Mouse (Mus musculus) liver, embryonic 12.5 days (tissue): Measurements from ENCODE around the gene Grm7. TPM values are rescaled to one million over a fixed set of nuclear protein-coding genes. Genes with fewer than 3 reads are reported as not detected.

Experiments
- ATAC-seq: fragments of 200-750 bp; cut with Nextera tagmentation; 2 replicates; pipeline ENCODE4 v1.8.0; 2017; ENCODE audit warnings: moderate number of reproducible peaks, mild to moderate bottlenecking, moderate library complexity
- H3K27ac ChIP-seq: fragments of 300-500 bp; sonication (generic); 2 replicates; pipeline ENCODE4 v1.5.1; 2016; ENCODE audit warnings: mild to moderate bottlenecking
- H3K27me3 ChIP-seq: fragments of 300-500 bp; sonication (generic); replicated peaks from 2 replicates; pipeline ENCODE4 v1.6.1; 2016; ENCODE audit warnings: mild to moderate bottlenecking, moderate library complexity
- H3K36me3 ChIP-seq: fragments of 300-500 bp; sonication (generic); 2 replicates; pipeline ENCODE4 v1.6.1; 2016; ENCODE audit warnings: mild to moderate bottlenecking, moderate library complexity
- H3K4me1 ChIP-seq: fragments of 300-500 bp; sonication (generic); 2 replicates; pipeline ENCODE4 v1.6.1; 2016
- H3K4me2 ChIP-seq: fragments of 300-500 bp; sonication (generic); 2 replicates; pipeline ENCODE4 v1.6.1; 2016; ENCODE audit warnings: mild to moderate bottlenecking, moderate library complexity
- H3K4me3 ChIP-seq: fragments of 300-500 bp; sonication (generic); 2 replicates; pipeline ENCODE4 v1.5.1; 2016; ENCODE audit warnings: mild to moderate bottlenecking, moderate library complexity
- H3K9ac ChIP-seq: fragments of 300-500 bp; sonication (generic); 2 replicates; pipeline ENCODE4 v1.6.1; 2016; ENCODE audit warnings: mild to moderate bottlenecking, moderate library complexity
- H3K9me3 ChIP-seq: fragments of 300-500 bp; sonication (generic); replicated peaks from 2 replicates; pipeline ENCODE4 v1.6.1; 2016; ENCODE audit warnings: mild to moderate bottlenecking, moderate library complexity
- WGBS: fragments of 180-500 bp; shearing (Covaris S2); methylation state at CpG from one replicate; pipeline ENCODE4 v1.1.7; 2016; ENCODE audit not compliant: insufficient replicate concordance; 5-methylcytosine and 5-hydroxymethylcytosine counted together
- polyA plus RNA-seq: library from polyadenylated mRNA; unstranded; fragments of >200 nt; fragmentation: Nextera tagmentation; extraction: Ambion mirVana; gene quantifications from 2 replicates; pipeline ENCODE4 v1.2.1, GENCODE M21; 2016

Gene Grm7
- polyA plus RNA-seq, 1 experiment from 2014 or later, result 0.10 TPM

DNA sequence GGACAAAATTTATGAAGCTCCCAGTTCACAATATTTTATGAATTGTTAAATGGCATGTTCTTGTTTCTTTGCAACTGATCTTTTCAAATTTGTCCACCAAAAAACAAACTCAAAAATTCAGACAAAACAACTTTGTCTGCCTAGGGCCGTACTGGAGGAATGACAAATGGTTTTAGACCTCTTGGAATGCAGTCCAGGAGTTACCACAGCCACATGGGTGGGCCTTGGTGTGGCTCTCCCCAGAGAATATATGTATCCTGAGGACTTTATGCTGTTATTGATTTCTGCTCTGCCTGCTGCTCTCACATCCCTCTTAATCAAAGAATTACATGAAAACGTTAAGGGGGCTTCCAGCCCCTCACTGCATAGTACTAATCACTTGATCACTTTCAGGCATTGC is 400.5 kb downstream of the Grm7 start:
- WGBS, result 44% methylated on average over 2 of the region's 2 CpGs
- no peak for ATAC-seq
- no peak overlapping the region for H3K9ac ChIP-seq

DNA sequence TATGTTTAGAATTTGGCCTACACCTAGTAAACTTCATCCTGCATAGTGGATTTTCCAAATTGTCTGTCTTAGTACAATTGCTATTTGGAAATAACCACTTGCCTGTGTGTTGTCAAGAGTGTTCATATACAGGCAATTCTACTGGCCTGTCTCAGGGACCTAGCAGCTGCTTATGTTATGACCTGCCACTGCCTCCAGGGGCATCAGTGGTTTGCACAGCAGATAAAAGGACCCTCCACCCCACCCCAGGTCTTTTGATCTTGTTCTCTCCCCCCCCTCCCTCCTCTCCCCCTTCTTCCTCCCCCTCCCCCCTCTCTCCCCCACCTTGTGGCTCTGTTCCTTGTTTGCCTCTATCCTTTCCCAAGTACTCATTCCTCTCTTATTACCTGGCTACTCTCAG is 403.9 kb downstream of the Grm7 start:
- Histone ChIP-seq H3K36me3 (no peaks in the 10 kb centered on the region), H3K4me1 (no peaks in the 10 kb centered on the region), H3K27ac (no peak overlapping the region), H3K4me3 (no peak overlapping the region), H3K27me3 (no peaks in the 10 kb centered on the region), H3K4me2 (no peak overlapping the region), H3K9ac (no peak overlapping the region), H3K9me3 (no peaks in the 10 kb centered on the region)
- no peak for ATAC-seq

More for the DNA sequence above, 400.5 kb downstream of the Grm7 start:
- Histone ChIP-seq H3K27me3 (no peaks in the 10 kb centered on the region), H3K36me3 (no peaks in the 10 kb centered on the region), H3K4me3 (no peak overlapping the region), H3K9me3 (no peaks in the 10 kb centered on the region), H3K27ac (no peak overlapping the region), H3K4me1 (no peaks in the 10 kb centered on the region), H3K4me2 (no peak overlapping the region)

DNA sequence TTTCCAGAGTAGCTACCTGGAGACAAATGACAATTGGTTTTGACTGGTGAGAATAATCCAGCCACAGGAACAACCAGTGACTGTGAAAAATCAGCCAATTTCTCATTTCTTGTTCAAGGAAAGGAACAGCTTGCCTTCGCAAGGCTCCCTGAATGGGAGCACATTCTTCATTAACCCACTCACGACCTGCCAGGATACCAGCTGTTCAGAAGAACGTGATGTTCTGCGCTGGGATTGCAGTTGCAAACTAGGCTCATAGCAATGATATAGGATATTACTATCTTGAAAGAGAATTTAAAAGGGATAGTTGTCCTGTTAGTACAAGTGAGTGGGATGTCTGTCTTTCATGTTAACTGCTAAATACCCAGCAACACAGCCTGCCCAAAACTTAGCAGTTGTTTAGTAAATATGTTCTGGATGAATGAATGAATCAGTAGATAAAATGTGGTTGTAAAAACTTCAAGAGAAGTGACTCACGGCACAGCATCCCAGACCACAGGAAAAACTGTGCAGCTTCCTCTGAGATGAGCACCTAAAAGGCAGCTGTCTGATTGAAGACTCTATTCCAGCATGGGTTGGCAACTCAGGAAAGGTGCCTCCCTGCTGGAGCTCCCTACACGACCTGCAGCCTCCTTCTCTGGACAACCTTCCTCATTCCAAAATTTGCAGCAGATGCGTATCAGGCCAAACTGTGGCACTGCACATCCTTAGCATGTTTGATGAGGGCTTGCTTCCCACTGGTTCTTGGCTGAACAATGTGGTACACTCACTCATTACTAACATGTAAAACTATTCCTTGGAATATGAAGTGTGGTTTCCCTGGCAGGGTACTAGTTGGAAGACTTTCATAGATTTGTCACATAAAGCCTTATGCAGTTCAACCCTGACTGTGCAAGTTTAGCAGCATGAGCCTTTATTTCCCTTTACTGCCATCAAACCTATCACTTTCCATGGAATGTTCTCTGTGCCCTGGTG is 408.9 kb downstream of the Grm7 start:
- H3K36me3 ChIP-seq, result no peaks in the 10 kb centered on the region
- ATAC-seq, result no peak
- no peak overlapping the region for H3K9ac ChIP-seq
- 0 out of 2 replicates have a peak, but pooled peaks cover 3% of the 10 kb centered on the region for H3K9me3 ChIP-seq
- WGBS, result 57% methylated on average over 7 of the region's 7 CpGs
- H3K4me1 ChIP-seq, result no peaks in the 10 kb centered on the region
- H3K27me3 ChIP-seq, result no peaks in the 10 kb centered on the region
- H3K4me3 ChIP-seq, result no peak overlapping the region
- no peak overlapping the region for H3K27ac ChIP-seq
- H3K4me2 ChIP-seq, result no peak overlapping the region

DNA sequence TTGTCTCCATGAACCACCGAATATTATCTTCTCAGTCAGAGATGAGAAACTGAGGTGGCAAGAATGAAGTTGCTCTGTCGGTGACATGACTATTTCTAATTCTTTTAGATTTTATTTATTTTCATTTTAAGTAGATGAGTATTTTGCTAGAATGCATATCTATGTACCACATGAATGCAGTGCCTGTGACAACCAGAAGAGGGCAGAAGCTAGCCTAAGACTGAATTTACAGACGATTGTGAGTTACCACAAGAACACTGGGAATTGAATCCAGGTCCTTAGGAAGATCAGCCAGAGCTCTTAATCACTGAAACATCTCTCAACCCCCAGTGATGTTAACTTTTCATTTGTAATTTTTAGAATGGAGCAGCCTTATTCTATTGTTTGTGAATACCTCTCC is 412.4 kb downstream of the Grm7 start:
- no peaks in the 10 kb centered on the region for H3K4me1 ChIP-seq

DNA sequence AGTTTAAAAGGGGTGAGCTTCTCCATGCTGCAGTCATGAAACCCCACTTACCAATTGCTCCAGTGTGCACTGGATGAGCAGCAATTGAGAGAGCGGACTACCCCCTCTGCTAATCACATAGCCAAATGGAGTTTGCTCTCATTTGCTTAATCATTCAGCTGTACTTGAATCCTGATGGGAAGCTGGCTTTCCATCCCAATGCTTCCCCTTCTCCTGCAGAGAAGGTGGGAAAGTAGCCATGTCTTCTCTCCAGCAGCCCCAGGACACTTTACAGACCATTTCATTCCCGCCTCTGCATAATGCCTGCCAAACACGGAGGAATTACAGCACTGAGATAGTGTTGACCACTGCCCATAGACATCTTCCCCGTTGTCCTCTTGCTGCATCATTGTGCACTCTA is 414.6 kb downstream of the Grm7 start:
- Histone ChIP-seq H3K4me1 (no peaks in the 10 kb centered on the region), H3K9me3 (0 out of 2 replicates have a peak, but pooled peaks cover 3% of the 10 kb centered on the region), H3K27me3 (no peaks in the 10 kb centered on the region), H3K9ac (no peak overlapping the region), H3K36me3 (no peaks in the 10 kb centered on the region), H3K4me2 (no peak overlapping the region), H3K4me3 (no peak overlapping the region), H3K27ac (no peak overlapping the region)
- 62% methylated on average over 4 of the region's 4 CpGs for WGBS
- no peak for ATAC-seq

More for the DNA sequence above, 412.4 kb downstream of the Grm7 start:
- Histone ChIP-seq H3K4me3 (no peak overlapping the region), H3K4me2 (no peak overlapping the region), H3K36me3 (no peaks in the 10 kb centered on the region), H3K27me3 (no peaks in the 10 kb centered on the region), H3K27ac (no peak overlapping the region), H3K9ac (no peak overlapping the region), H3K9me3 (0 out of 2 replicates have a peak, but pooled peaks cover 3% of the 10 kb centered on the region)
- no peak for ATAC-seq
- 53% methylated on average over 3 of the region's 3 CpGs for WGBS

DNA sequence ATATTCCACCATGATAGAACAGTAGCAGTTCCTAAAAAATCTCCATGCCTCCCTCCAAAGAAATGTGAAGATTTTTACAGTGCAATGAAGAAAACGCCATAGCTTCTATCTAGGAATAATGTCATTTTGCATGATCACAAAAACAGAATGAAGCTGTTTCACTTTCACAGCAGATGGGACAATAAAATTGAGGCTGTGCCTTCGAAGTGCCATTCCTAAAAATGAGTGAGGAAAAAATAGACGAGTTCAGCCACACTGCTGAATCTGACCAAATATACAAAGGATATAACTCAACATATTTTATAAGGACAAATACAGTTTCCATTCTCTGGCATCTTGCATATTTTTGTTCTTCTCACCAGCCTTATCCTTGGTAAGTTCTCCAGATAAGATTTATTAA is 439.2 kb downstream of the Grm7 start:
- H3K4me1 ChIP-seq, result no peaks in the 10 kb centered on the region
- 44% methylated on average over 3 of the region's 3 CpGs for WGBS
- H3K9me3 ChIP-seq, result no peaks in the 10 kb centered on the region
- H3K9ac ChIP-seq, result no peak overlapping the region
- no peak for ATAC-seq
- no peaks in the 10 kb centered on the region for H3K27me3 ChIP-seq
- H3K27ac ChIP-seq, result no peak overlapping the region
- no peaks in the 10 kb centered on the region for H3K36me3 ChIP-seq
- no peak overlapping the region for H3K4me3 ChIP-seq
- no peak overlapping the region for H3K4me2 ChIP-seq

DNA sequence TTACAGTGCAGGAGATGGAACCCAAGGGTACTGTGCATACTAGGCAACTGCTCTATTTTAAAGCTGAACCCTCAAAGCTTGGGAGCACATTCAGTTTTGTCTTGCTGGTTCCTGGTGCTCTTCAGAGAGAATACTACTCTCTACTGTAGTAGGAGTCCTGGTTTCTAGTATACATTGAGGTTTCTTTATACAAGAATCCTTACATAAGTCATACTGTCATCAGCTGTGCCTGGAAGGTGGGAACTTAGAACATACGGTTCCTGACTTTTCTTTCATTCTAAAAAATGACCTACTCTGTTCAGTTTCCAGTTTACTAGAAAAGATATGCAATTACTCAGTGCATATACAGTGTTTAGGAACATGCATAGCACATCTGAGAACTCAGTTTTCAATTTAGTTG is 449.4 kb downstream of the Grm7 start:
- 71% methylated on average over 1 of the region's 1 CpGs for WGBS
- no peak for ATAC-seq
- no peak overlapping the region for H3K4me2 ChIP-seq
- no peaks in the 10 kb centered on the region for H3K9me3 ChIP-seq
- H3K27ac ChIP-seq, result no peak overlapping the region
- H3K27me3 ChIP-seq, result no peaks in the 10 kb centered on the region
- no peak overlapping the region for H3K9ac ChIP-seq
- H3K4me1 ChIP-seq, result no peaks in the 10 kb centered on the region
- no peak overlapping the region for H3K4me3 ChIP-seq
- H3K36me3 ChIP-seq, result no peaks in the 10 kb centered on the region

DNA sequence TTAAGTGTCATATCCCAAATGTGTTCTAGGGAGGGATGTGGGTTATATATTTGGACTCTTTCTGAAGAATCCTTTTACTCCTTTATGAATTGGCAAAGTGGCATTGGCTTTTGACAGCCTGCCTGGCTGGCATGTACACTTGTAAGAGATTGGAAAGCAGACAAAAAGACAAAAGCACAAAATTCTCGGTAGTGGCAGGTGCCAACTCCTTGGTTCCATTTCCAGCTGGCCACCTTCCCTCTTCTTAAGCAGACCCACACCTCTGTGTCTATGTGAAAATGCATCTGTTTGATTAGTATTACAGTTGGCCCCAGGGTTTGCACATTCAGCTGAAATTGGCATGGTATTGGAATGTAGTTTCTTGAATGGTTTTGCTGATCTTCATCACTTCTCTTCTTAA is 460.1 kb downstream of the Grm7 start:
- Histone ChIP-seq H3K36me3 (no peaks in the 10 kb centered on the region), H3K4me2 (no peak overlapping the region), H3K9ac (no peak overlapping the region), H3K27me3 (no peaks in the 10 kb centered on the region), H3K27ac (no peak overlapping the region), H3K4me3 (no peak overlapping the region), H3K4me1 (no peaks in the 10 kb centered on the region), H3K9me3 (no peaks in the 10 kb centered on the region)
- WGBS, result 50% methylated on average over 1 of the region's 1 CpGs
- ATAC-seq, result no peak

DNA sequence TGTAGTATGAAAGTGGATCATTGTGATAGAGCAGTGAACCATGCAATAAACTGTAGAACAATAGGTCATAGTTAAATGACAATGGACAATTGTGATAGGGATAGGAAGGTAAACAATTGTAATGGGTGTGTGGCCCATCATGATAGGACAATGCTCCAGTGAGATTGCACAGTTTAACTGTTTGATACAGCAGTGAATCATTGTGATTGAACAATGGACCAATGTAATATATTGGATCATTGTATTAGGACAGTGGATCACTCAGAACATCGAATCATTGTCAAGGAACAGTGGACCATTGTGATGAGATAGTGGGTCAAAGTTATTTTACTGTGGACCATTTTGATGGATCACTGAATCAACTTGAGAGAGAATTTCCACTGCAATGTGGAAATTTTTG is 515.7 kb downstream of the Grm7 start:
- WGBS, result 59% methylated on average over 1 of the region's 1 CpGs
- Histone ChIP-seq H3K9ac (no peak overlapping the region), H3K4me1 (no peaks in the 10 kb centered on the region), H3K4me3 (no peak overlapping the region), H3K27me3 (no peaks in the 10 kb centered on the region), H3K4me2 (no peak overlapping the region), H3K27ac (no peak overlapping the region), H3K36me3 (no peaks in the 10 kb centered on the region), H3K9me3 (no peaks in the 10 kb centered on the region)
- ATAC-seq, result no peak

DNA sequence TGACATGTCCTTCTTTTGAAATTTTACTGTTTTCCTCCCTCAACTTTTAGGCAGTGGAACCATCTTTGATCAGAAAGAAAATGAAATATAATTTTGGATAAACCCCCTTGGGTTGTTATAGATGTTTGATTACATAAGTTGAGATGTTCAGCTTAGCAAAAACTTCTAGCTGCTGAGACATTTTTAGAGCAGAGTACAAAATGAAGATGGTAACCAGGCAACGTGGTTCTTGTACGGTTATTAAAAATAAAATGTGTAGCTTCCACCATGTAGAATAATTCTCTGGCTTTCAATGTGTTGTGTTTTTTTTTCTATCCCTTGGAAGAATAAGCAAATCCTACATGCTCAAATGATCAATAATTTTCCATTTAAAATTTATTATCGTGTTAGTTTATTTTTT is 550.0 kb downstream of the Grm7 start:
- no peak overlapping the region for H3K9ac ChIP-seq
- 74% methylated on average over 3 of the region's 3 CpGs for WGBS
- H3K27ac ChIP-seq, result no peak overlapping the region
- ATAC-seq, result no peak
- H3K4me2 ChIP-seq, result no peak overlapping the region
- H3K36me3 ChIP-seq, result no peaks in the 10 kb centered on the region
- no peaks in the 10 kb centered on the region for H3K9me3 ChIP-seq
- H3K4me1 ChIP-seq, result no peaks in the 10 kb centered on the region
- H3K4me3 ChIP-seq, result no peak overlapping the region
- no peaks in the 10 kb centered on the region for H3K27me3 ChIP-seq

DNA sequence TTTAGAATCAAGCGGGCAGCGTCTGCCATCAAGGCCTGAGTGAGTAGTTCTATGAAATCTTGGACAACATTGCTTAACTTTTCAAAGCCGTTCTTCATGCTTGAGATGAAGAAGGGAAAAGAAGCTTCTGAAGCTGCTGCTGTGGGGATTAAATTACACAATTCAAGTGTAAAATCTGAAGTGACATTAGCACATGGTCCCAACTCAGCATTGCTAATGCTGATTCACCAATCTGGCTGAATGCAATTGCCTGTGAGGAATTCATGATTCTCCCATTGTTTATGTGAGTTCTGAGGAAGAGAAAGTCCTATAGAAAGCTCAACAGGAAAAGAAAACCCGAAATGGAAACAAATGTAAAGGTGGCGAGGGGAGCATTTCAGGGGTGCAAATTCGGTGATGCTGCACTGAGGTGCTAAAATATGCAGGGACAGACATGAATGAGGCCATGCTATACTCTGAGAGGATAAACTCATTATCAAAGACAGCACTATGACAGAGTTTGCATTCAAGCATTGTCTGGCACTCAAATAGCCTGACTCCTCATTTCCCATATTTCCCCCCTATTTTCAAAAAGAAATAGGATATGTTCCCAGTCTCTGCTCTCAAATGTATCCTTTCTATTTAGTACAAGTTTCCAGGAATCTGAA is 575.8 kb downstream of the Grm7 start:
- Histone ChIP-seq H3K9me3 (no peaks in the 10 kb centered on the region), H3K4me1 (no peaks in the 10 kb centered on the region), H3K27me3 (no peaks in the 10 kb centered on the region), H3K27ac (no peak overlapping the region), H3K4me3 (no peak overlapping the region), H3K4me2 (no peak overlapping the region), H3K36me3 (no peaks in the 10 kb centered on the region), H3K9ac (no peak overlapping the region)
- WGBS, result 62% methylated on average over 6 of the region's 6 CpGs
- ATAC-seq, result no peak

DNA sequence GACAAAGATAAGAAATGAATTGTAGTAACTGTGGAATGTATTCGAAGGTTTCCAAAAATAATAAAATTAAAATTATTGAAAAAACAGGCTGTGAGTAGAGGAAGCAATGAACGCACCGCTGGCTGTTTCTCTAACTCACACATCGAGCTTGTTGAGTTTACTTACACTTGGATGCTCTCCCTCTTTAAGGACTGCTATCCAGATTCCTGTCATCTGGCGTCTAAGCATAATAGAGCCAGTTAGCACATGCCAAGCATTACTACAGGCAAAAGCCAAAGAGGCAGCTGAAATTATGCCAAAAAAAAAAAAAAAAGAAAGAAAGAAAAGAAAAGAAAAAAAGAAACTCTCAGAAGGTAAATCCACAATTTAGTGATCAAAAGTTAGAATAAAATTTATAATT is 609.8 kb downstream of the Grm7 start:
- Histone ChIP-seq H3K4me1 (no peaks in the 10 kb centered on the region), H3K27me3 (no peaks in the 10 kb centered on the region), H3K27ac (no peak overlapping the region), H3K36me3 (no peaks in the 10 kb centered on the region), H3K9ac (no peak overlapping the region), H3K9me3 (no peaks in the 10 kb centered on the region), H3K4me2 (no peak overlapping the region), H3K4me3 (no peak overlapping the region)
- ATAC-seq, result no peak
- 69% methylated on average over 5 of the region's 5 CpGs for WGBS
